Mouse (Mus musculus): ENCODE measurements around the gene F2rl3. TPM values are rescaled to one million over a fixed set of nuclear protein-coding genes. Genes with fewer than 3 reads are reported as not detected.

F2rl3 gene
- polyA plus RNA-seq, 1 experiment from 2014 or later = 2.3 TPM

GRCm38 (mm10) chr8:72752289-72752688, 9.4 kb upstream of the F2rl3 start:
- no peak overlapping the region for H3K4me3 ChIP-seq
- H3K27me3 ChIP-seq (ENCODE audit: insufficient read depth, poor library complexity, severe bottlenecking) = no peaks in the 10 kb centered on the region
- H3K36me3 ChIP-seq = peaks cover 95% of the 10 kb centered on the region
- WGBS = 71% methylated on average over 3 of the region's 3 CpGs
- no peaks in the 10 kb centered on the region for H3K9me3 ChIP-seq
- DNase-seq (ENCODE audit: low spot score) = no peak
- no peaks in the 10 kb centered on the region for H3K4me1 ChIP-seq
- H3K27ac ChIP-seq = no peak overlapping the region

GRCm38 (mm10) chr8:72753165-72753564, 8.5 kb upstream of the F2rl3 start:
- WGBS = 93% methylated on average over 9 of the region's 9 CpGs

GRCm38 (mm10) chr8:72753781-72754180, 7.9 kb upstream of the F2rl3 start:
- peaks cover 94% of the 10 kb centered on the region for H3K36me3 ChIP-seq

More at GRCm38 (mm10) chr8:72753165-72753564, 8.5 kb upstream of the F2rl3 start:
- Histone ChIP-seq H3K27me3 (ENCODE audit: insufficient read depth, poor library complexity, severe bottlenecking) (no peaks in the 10 kb centered on the region), H3K27ac (no peak overlapping the region), H3K36me3 (peaks cover 95% of the 10 kb centered on the region), H3K4me3 (no peak overlapping the region), H3K9me3 (no peaks in the 10 kb centered on the region), H3K4me1 (no peaks in the 10 kb centered on the region)
- DNase-seq (ENCODE audit: low spot score) = peak; percentile 74

GRCm38 (mm10) chr8:72756031-72756430, 5.6 kb upstream of the F2rl3 start:
- Histone ChIP-seq H3K36me3 (peaks cover 78% of the 10 kb centered on the region), H3K27ac (no peak overlapping the region), H3K27me3 (ENCODE audit: insufficient read depth, poor library complexity, severe bottlenecking) (no peaks in the 10 kb centered on the region), H3K4me3 (no peak overlapping the region), H3K4me1 (peaks cover 1% of the 10 kb centered on the region; the same call in 1 of the 2 replicates), H3K9me3 (no peaks in the 10 kb centered on the region)
- DNase-seq (ENCODE audit: low spot score) = peak; percentile 58
- 89% methylated on average over 2 of the region's 2 CpGs for WGBS

More at GRCm38 (mm10) chr8:72753781-72754180, 7.9 kb upstream of the F2rl3 start:
- peak; percentile 71 for DNase-seq (ENCODE audit: low spot score)
- Histone ChIP-seq H3K27ac (no peak overlapping the region), H3K9me3 (no peaks in the 10 kb centered on the region), H3K4me3 (no peak overlapping the region), H3K4me1 (no peaks in the 10 kb centered on the region), H3K27me3 (ENCODE audit: insufficient read depth, poor library complexity, severe bottlenecking) (no peaks in the 10 kb centered on the region)
- WGBS = 88% methylated on average over 2 of the region's 2 CpGs

GRCm38 (mm10) chr8:72756771-72757390, 4.8 kb upstream of the F2rl3 start:
- H3K27me3 ChIP-seq (ENCODE audit: insufficient read depth, poor library complexity, severe bottlenecking) = no peaks in the 10 kb centered on the region
- H3K36me3 ChIP-seq = peaks cover 70% of the 10 kb centered on the region
- H3K9me3 ChIP-seq = no peaks in the 10 kb centered on the region
- peak; percentile 73 for DNase-seq (ENCODE audit: low spot score)
- H3K4me1 ChIP-seq = peaks cover 10% of the 10 kb centered on the region; the same call in 1 of the 2 replicates
- H3K27ac ChIP-seq = no peak overlapping the region
- 94% methylated on average over 35 of the region's 35 CpGs for WGBS
- H3K4me3 ChIP-seq = no peak overlapping the region

- H3K27me3 ChIP-seq (ENCODE audit: insufficient read depth, poor library complexity, severe bottlenecking) = no peaks in the 10 kb centered on the region
- DNase-seq (ENCODE audit: low spot score) = peak; percentile 66
- peaks cover 62% of the 10 kb centered on the region for H3K36me3 ChIP-seq
- H3K9me3 ChIP-seq = no peaks in the 10 kb centered on the region
- H3K4me3 ChIP-seq = no peak overlapping the region
- no peak overlapping the region for H3K27ac ChIP-seq
- WGBS = 92% methylated on average over 15 of the region's 15 CpGs
- H3K4me1 ChIP-seq = peaks cover 10% of the 10 kb centered on the region; the same call in 1 of the 2 replicates
Observed at GRCm38 (mm10) chr8:72757426-72758195, 4.1 kb upstream of the F2rl3 start.

GRCm38 (mm10) chr8:72758310-72758709, 3.4 kb upstream of the F2rl3 start:
- Histone ChIP-seq H3K4me1 (peaks cover 10% of the 10 kb centered on the region; the same call in 1 of the 2 replicates), H3K9me3 (no peaks in the 10 kb centered on the region), H3K4me3 (no peak overlapping the region), H3K36me3 (peaks cover 55% of the 10 kb centered on the region), H3K27ac (no peak overlapping the region), H3K27me3 (ENCODE audit: insufficient read depth, poor library complexity, severe bottlenecking) (no peaks in the 10 kb centered on the region)
- peak; percentile 45 for DNase-seq (ENCODE audit: low spot score)

GRCm38 (mm10) chr8:72760216-72760615, 1.5 kb upstream of the F2rl3 start:
- Histone ChIP-seq H3K4me1 (peaks cover 10% of the 10 kb centered on the region; the same call in 1 of the 2 replicates), H3K27ac (no peak overlapping the region), H3K27me3 (ENCODE audit: insufficient read depth, poor library complexity, severe bottlenecking) (no peaks in the 10 kb centered on the region), H3K4me3 (no peak overlapping the region), H3K9me3 (no peaks in the 10 kb centered on the region), H3K36me3 (peaks cover 41% of the 10 kb centered on the region)
- DNase-seq (ENCODE audit: low spot score) = peak; percentile 53
- 73% methylated on average over 3 of the region's 3 CpGs for WGBS

GRCm38 (mm10) chr8:72762306-72762705, 626 bp downstream of the F2rl3 start:
- no peak overlapping the region for H3K4me3 ChIP-seq
- WGBS = 84% methylated on average over 12 of the region's 12 CpGs
- H3K4me1 ChIP-seq = peaks cover 10% of the 10 kb centered on the region; the same call in 1 of the 2 replicates
- H3K27me3 ChIP-seq (ENCODE audit: insufficient read depth, poor library complexity, severe bottlenecking) = no peaks in the 10 kb centered on the region
- 0 out of 2 replicates have a peak overlapping the region, but pooled peaks have one; percentile 9 for H3K27ac ChIP-seq
- H3K9me3 ChIP-seq = no peaks in the 10 kb centered on the region
- DNase-seq (ENCODE audit: low spot score) = no peak
- peaks cover 20% of the 10 kb centered on the region for H3K36me3 ChIP-seq

GRCm38 (mm10) chr8:72765696-72766095, 4.0 kb downstream of the F2rl3 start:
- Histone ChIP-seq H3K36me3 (no peaks in the 10 kb centered on the region), H3K4me1 (peaks cover 10% of the 10 kb centered on the region; the same call in 1 of the 2 replicates), H3K27me3 (ENCODE audit: insufficient read depth, poor library complexity, severe bottlenecking) (no peaks in the 10 kb centered on the region), H3K27ac (no peak overlapping the region), H3K9me3 (no peaks in the 10 kb centered on the region), H3K4me3 (no peak overlapping the region)
- WGBS = 62% methylated on average over 4 of the region's 4 CpGs
- peak; percentile 48 for DNase-seq (ENCODE audit: low spot score)

GRCm38 (mm10) chr8:72766777-72767176, 5.1 kb downstream of the F2rl3 start:
- H3K27ac ChIP-seq = no peak overlapping the region
- no peaks in the 10 kb centered on the region for H3K27me3 ChIP-seq (ENCODE audit: insufficient read depth, poor library complexity, severe bottlenecking)
- no peaks in the 10 kb centered on the region for H3K9me3 ChIP-seq
- H3K4me3 ChIP-seq = no peak overlapping the region
- no peaks in the 10 kb centered on the region for H3K36me3 ChIP-seq
- peaks cover under 1% of the 10 kb centered on the region; the same call in 1 of the 2 replicates for H3K4me1 ChIP-seq
- peak; percentile 51 for DNase-seq (ENCODE audit: low spot score)
- 37% methylated on average over 7 of the region's 7 CpGs for WGBS

- H3K4me1 ChIP-seq = no peaks in the 10 kb centered on the region
- DNase-seq (ENCODE audit: low spot score) = no peak
- no peaks in the 10 kb centered on the region for H3K27me3 ChIP-seq (ENCODE audit: insufficient read depth, poor library complexity, severe bottlenecking)
- no peak overlapping the region for H3K27ac ChIP-seq
- no peak overlapping the region for H3K4me3 ChIP-seq
- WGBS = 77% methylated on average over 1 of the region's 1 CpGs
- H3K36me3 ChIP-seq = no peaks in the 10 kb centered on the region
- H3K9me3 ChIP-seq = no peaks in the 10 kb centered on the region
Observed at GRCm38 (mm10) chr8:72777797-72778196, 16.1 kb downstream of the F2rl3 start.

- Histone ChIP-seq H3K27me3 (ENCODE audit: insufficient read depth, poor library complexity, severe bottlenecking) (no peaks in the 10 kb centered on the region), H3K4me1 (no peaks in the 10 kb centered on the region), H3K4me3 (no peak overlapping the region), H3K27ac (no peak overlapping the region), H3K36me3 (no peaks in the 10 kb centered on the region), H3K9me3 (no peaks in the 10 kb centered on the region)
- no peak for DNase-seq (ENCODE audit: low spot score)
- 86% methylated on average over 4 of the region's 4 CpGs for WGBS
Observed at GRCm38 (mm10) chr8:72780644-72781043, 19.0 kb downstream of the F2rl3 start.

All from heart, embryonic 10.5 days (tissue).